Mouse (Mus musculus) brown adipose tissue, adult 24 weeks (tissue): ENCODE data around the gene Tmem135. TPM values are rescaled to one million over a fixed set of nuclear protein-coding genes. Genes with fewer than 3 reads are reported as not detected.

ENCODE experiments used
- H3K27ac ChIP-seq: fragments of 200-500 bp; replicated peaks from 2 replicates; pipeline ENCODE4 v1.5.1; 2012; ENCODE audit warnings: low read depth, mild to moderate bottlenecking, low read length
- H3K4me1 ChIP-seq: fragments of 200-500 bp; 2 replicates; pipeline ENCODE4 v1.6.1; 2012; ENCODE audit warnings: low read length, mixed read lengths; ENCODE audit not compliant: control insufficient read depth, insufficient read depth, insufficient read length
- H3K4me3 ChIP-seq: fragments of 200-500 bp; 2 replicates; pipeline ENCODE4 v1.5.1; 2012; ENCODE audit warnings: low read depth, mild to moderate bottlenecking, low read length, moderate library complexity; ENCODE audit not compliant: insufficient read depth
- polyA plus RNA-seq: library from polyadenylated mRNA; stranded (reverse); fragments of >200 nt; gene quantifications from 2 replicates; pipeline ENCODE4 v1.2.4, GENCODE M21; 2012; ENCODE audit not compliant: missing spikeins, insufficient read depth, insufficient read length

The Tmem135 gene
- polyA plus RNA-seq, 1 experiment = 134 TPM

DNA sequence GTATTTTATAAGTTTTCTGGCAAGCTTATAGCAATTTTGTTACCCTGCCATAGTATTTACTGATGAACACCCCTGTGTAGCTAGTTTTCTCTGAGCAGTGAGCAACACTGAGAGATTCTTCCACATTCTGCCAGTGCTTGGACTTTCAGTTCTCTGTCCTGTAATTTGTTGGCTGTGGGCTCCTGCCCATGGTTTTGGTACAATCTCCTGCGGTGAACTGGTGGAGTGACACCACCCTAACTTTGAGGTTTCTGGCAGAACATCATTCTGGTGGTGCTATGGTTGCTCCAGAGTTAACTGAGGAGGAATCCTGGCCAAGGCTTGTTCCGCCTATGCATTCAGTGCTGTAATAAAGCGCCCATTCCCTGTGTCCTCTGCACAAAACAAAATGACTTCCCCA, 21.1 kb downstream of the Tmem135 start:
- H3K4me1 ChIP-seq = peaks cover 28% of the 10 kb centered on the region
- H3K27ac ChIP-seq = no peak overlapping the region
- H3K4me3 ChIP-seq = no peak overlapping the region

DNA sequence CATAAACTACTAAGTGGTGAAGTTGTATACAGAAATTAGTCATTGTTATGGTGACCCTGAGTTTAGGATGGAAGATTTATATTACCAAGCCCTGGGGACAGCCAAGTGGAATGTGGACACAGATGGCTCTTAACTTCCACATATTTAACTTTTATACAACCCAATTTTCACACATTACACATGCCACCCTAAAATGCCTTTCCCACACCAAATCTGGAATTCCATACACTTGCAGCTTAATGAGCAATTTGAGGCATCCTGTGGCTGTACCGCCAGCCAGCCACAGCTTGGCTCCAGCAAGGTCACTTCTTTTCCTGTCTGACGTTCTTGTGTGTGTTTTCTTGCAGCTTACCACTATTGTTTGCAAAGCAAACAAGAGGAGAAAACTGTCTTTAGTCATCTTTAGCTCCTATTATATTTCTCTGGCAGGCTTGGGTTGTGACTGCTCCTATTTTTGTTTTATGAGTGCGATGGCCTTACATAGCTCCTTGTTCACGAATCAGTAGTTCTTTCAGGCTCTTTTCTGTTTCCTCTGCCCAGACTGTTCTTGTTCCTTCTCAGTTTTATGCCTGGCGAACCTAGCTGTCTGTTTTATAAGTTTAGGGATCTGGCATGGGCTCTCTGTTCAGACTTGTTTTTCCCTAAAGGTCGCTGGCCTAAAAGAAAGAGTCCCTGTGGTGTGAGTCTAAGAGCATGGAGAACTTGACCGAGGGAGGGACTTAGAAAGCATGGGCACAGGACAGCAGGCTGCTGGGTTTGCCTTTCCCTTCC, 22.9 kb downstream of the Tmem135 start:
- H3K4me3 ChIP-seq = no peak overlapping the region
- peaks cover 15% of the 10 kb centered on the region for H3K4me1 ChIP-seq
- H3K27ac ChIP-seq = peak overlapping the region; percentile 72

GRCm38 (mm10) chr7:89371623-89372295, 32.3 kb downstream of the Tmem135 start:
- H3K4me3 ChIP-seq = no peak overlapping the region
- H3K27ac ChIP-seq = no peak overlapping the region
- H3K4me1 ChIP-seq = peaks cover 5% of the 10 kb centered on the region; the same call in 1 of the 2 replicates

DNA sequence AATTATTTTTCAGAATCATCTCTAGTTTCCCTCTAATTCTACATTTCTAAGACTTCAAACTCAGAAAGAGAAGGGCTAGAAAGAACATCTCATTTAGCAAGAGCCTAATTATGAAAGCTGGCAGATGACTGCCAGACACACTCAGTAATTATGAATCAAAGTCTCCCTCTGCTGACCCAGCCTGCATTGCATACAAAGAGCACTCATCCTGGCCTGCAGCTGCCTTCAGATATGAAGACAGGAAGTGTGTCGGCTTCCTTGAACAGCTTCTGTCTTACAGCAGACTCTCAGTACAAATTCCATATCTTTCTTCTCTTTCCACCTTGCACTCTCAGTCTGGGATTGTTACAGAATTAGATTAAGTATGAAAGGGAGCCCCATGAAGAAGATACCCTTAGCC, 33.1 kb downstream of the Tmem135 start:
- Histone ChIP-seq H3K4me3 (no peak overlapping the region), H3K4me1 (peaks cover 5% of the 10 kb centered on the region; the same call in 1 of the 2 replicates), H3K27ac (no peak overlapping the region)

DNA sequence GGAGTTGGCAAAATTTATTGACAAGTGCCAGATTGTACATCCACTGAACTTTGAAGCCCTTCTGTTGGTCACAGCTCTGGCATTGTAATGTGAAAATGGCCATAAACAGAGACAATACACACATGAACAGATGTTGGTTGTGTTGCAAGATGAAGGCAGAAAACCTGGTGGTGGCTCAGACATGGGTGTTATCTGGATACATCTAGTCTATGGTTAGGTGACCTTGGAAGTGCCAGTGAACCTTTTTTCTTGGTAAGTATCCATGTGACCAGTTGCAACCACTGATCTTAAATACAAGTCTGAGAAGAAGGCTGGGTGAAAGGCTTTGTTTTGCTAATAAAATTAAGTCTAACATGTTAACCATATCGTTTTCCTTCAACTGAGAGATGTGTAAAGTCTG, 33.9 kb downstream of the Tmem135 start:
- Histone ChIP-seq H3K4me3 (no peak overlapping the region), H3K4me1 (peaks cover 5% of the 10 kb centered on the region; the same call in 1 of the 2 replicates), H3K27ac (no peak overlapping the region)

- H3K27ac ChIP-seq = no peak overlapping the region
- peaks cover 5% of the 10 kb centered on the region; the same call in 1 of the 2 replicates for H3K4me1 ChIP-seq
- no peak overlapping the region for H3K4me3 ChIP-seq
Measured at GRCm38 (mm10) chr7:89367643-89368042, 36.4 kb downstream of the Tmem135 start.

- Histone ChIP-seq H3K27ac (no peak overlapping the region), H3K4me3 (no peak overlapping the region), H3K4me1 (peaks cover 2% of the 10 kb centered on the region; the same call in 1 of the 2 replicates)
Measured at GRCm38 (mm10) chr7:89365135-89365880, 38.7 kb downstream of the Tmem135 start.

DNA sequence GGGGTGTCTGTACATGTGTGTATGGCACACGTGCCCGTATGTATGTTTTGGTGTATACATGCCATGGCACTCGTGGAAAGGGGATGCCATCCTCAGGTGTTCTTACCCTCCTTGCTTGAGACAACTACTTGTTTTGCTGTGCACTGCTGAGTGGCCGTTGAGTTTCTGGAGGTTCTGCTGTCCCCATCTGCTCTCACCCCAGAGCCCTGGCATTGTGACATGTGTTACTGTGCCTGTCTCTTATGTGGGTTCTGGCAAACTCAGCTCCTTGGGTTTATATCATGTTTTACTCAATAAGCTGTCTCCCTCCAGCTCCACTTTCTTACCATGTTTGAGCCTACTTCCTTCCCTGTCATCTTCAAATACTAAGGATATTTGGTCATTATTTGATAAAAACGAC, 40.0 kb downstream of the Tmem135 start:
- H3K4me1 ChIP-seq = peaks cover 2% of the 10 kb centered on the region; the same call in 1 of the 2 replicates
- no peak overlapping the region for H3K27ac ChIP-seq
- no peak overlapping the region for H3K4me3 ChIP-seq

DNA sequence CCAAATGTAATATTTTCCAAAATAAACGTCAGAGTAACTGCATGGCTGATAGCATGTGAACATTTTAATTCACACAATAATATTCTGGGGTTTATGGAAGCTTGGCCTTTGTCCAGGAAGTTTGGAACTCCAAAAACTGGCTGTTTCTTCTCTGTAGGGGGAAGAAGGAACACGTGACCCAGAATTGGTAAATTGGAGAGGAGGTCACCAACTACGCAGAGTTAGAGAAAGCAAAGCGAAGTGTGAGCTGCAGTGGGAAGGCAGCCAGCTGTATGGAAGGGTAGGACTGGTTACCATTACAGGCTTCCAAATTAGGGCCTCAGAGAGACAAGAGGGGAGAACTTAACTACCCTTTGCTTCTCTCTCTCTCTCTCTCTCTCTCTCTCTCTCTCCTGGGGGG, 47.7 kb downstream of the Tmem135 start:
- Histone ChIP-seq H3K4me1 (peaks cover 6% of the 10 kb centered on the region), H3K4me3 (no peak overlapping the region), H3K27ac (peak overlapping the region; percentile 94)

DNA sequence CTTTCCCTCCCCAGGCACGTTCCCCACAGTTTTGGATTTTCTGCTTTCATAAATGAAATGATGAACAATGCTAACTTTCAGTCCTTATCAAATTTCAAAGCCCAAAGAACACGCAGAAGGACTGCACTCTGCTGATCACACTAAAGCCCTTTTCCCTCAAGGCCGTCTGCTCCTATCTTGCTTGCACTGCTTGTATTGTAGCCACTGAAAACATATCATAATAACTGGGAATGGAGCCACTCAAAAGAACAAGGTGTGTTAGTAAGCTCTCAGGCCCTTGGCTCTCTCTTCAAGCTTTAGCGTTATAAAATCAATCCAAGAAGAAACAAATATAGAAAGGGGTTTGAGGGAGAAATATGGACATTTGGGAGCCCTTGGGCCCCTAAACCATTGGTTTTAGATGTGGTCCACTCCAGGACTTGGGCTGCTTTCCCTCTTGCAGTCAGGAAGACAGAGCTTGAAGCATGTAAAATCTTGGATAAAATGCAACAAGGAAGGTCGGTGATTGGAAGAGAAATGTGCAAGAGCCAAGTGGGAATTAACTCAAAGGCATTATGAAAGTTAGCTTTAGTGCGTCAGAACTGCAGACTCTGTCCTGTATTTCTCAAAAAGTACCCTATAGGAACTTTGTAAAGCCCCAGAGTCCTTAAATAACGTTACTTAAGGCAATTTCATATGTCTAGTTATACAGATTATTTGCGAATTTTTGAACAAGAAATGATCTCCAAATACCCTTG, 48.3 kb downstream of the Tmem135 start:
- Histone ChIP-seq H3K27ac (peak overlapping the region; percentile 81), H3K4me3 (no peak overlapping the region), H3K4me1 (peaks cover 9% of the 10 kb centered on the region)

DNA sequence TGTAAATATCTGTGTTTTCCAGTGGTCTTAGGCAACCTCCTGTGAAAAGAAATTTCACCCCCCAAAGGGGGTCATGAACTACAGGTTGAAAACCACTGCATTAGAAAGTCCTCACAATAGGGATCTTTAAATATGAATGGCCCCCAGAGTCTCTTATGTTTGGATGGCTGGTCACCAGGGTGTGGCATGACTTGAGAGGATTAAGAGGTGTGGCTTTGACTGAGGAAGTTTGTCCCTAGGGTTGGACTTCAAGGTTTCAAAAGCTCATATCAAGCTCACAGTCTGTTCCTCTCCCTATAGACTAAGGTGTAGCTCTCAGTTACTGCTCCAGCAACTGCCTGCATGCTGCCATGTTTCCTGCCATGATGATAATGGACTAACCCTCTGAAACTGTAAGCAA, 62.0 kb downstream of the Tmem135 start:
- H3K27ac ChIP-seq = no peak overlapping the region
- peaks cover 2% of the 10 kb centered on the region for H3K4me1 ChIP-seq
- H3K4me3 ChIP-seq = no peak overlapping the region

DNA sequence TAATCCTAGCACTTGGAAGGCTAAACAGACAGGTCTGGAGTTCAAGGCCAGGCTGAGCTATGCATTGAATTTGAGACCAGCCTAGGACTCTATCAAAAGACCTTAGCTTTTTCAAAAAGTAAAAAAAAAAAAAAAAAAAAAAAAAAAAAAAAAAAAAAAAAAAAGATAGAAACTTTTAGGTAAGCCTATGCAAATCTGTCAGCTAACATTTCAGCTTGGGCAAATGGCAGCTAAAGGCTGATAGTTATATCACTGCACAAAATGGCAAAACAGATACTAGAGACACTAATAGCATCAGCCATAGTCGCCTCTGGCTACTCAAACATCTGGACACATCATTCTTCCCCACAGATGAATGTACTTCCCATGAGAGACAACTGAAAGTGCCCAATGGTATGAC, 64.2 kb downstream of the Tmem135 start:
- no peak overlapping the region for H3K27ac ChIP-seq
- H3K4me3 ChIP-seq = no peak overlapping the region
- peaks cover 4% of the 10 kb centered on the region for H3K4me1 ChIP-seq

- peaks cover 4% of the 10 kb centered on the region for H3K4me1 ChIP-seq
- peak overlapping the region; percentile 78; the same call in 1 of the 2 replicates for H3K4me3 ChIP-seq
- H3K27ac ChIP-seq = 0 out of 2 replicates have a peak overlapping the region, but pooled peaks have one; percentile 19
Measured at GRCm38 (mm10) chr7:89339142-89339435, 64.9 kb downstream of the Tmem135 start.

DNA sequence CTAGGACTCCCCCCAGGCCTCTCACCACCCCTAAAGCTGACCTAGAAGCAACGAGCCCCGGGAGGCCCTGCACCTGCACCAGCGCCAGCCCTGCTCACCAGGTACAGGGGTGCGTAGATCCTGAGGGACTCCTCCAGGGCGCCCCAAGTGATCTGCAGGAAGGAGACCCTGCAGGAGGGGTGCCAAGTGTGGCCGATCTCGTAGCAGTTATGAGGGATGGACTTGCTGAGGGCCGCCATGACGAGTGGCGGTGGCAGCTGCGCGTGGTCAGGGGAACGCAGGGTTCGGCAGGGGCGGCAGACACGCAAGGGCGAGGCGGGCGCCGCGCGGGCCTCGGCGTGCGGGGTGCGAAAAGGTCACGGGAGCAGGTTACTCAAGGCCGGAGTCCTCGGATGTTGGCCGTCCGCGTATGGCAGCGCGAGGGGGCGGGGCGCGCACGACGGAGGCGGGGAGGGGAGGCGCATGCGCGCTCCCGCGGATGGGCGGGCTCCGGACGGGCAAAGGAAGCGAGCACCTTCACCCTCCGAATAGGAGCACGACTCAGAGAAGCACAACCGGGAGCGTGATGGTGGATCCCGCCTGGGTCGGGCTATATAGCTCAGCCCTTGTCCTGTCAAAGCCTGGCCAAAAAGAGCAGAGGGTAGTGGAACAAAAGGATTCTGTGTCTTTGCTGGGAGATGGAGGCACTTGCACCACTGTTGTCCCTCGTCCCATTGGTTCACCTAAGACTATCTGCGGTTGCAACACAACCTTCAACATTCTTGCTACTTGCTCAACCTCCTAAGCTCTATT, 65.5 kb downstream of the Tmem135 start:
- Histone ChIP-seq H3K4me3 (peak overlapping the region; percentile 78), H3K4me1 (peaks cover 2% of the 10 kb centered on the region; the same call in 1 of the 2 replicates), H3K27ac (peak overlapping the region; percentile 91)
